Mouse (Mus musculus) urinary bladder, postnatal 10 days (tissue): ENCODE data around the gene Gm47841.

Experiments used
- DNase-seq: peaks from one replicate; pipeline ENCODE4 v3.0.0; 2022; ENCODE audit warnings: low spot score

Gm47841 gene

GRCm38 (mm10) chr15:101047194-101047555 lies at the start of gene Gm47841:
TSS of gene Gm47841 (minus strand) at chr15:101047397.
- DNase-seq = no peak

DNA sequence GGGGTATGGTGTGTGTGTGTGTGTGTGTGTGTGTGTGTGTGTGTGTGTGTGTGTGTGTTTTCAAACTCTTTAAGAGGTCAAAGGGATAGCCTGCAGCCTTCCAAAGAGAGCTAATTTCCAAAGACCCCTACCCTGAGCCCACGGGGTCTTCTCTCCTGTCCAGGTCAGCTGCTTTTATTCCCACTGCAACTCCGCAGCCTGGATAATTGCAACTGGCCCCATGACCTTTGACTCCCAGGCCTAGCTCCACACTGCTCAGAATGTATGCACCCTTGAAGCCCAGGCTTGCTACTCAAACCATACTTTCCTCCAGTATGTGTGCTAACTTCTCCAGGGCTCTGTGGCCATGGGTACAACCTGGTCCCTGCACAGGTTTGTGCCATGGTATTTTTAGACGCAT lies 48.2 kb upstream of the Gm47841 start:
- DNase-seq = no peak

GRCm38 (mm10) chr15:101094979-101095378 lies 47.8 kb upstream of the Gm47841 start:
- no peak for DNase-seq

DNA sequence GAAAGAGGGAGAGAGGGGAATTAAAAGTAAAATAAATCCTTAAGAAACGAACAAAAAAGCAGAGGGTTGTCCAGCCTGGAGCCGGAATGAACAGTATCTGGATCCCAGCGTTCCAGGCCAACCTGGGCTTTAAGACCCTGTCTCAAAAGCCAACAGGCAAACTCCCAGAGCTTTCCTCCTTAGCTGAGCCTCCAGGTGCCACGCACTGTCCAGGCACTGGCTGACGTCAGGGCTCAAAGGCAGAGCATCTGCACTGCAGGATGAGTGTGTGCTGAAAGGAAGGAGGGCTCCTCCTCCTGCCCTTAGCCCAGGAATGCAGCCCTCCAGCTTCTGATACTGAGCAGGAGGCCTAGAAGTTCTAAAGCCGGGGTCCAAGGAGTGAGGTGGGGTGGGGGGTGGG lies 46.8 kb upstream of the Gm47841 start:
- DNase-seq = no peak

DNA sequence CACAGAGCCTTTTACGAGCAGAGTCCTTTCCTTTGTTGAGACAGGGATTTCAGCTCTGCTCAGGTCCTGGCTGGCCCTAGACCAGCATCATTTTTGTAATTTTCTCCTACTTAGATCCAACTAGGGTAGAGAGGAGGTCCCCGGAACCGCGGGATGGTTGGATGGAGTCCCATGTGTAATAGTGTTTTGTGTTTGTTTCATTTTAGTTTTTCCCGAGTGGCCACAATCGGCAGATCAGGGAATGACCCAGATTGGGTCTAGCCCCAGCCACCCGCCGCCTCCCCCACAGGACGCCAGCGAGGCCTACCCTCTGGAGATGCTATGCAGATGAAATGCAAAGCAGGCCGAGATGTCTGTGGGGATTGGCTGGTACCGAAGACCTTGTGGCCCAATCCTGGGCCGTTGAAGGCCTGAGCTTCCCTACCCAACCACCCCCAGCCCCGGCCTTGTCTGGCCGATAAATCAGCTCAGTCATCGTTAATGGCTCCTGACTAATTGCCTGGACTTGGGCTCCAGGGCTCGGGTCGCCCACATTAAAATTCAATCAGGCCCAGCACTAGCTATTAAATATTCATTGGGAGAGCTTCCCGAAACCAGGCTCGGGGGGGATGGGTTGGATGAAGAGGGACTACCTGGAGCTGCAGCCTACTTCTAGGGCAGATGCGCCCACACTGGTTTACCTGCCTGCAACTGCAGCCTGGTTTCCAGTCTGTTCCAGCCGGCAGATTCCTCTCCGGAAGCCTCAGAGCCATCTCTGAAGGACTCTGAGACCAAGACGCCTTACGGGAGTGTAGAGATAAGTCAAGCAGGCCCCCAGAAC lies 45.8 kb upstream of the Gm47841 start:
- no peak for DNase-seq

- no peak for DNase-seq
Measured at GRCm38 (mm10) chr15:101092121-101092828, 45.1 kb upstream of the Gm47841 start.

- no peak for DNase-seq
Measured at GRCm38 (mm10) chr15:101091551-101091950, 44.4 kb upstream of the Gm47841 start.

GRCm38 (mm10) chr15:101088291-101088690 lies 41.1 kb upstream of the Gm47841 start:
- DNase-seq = no peak

DNA sequence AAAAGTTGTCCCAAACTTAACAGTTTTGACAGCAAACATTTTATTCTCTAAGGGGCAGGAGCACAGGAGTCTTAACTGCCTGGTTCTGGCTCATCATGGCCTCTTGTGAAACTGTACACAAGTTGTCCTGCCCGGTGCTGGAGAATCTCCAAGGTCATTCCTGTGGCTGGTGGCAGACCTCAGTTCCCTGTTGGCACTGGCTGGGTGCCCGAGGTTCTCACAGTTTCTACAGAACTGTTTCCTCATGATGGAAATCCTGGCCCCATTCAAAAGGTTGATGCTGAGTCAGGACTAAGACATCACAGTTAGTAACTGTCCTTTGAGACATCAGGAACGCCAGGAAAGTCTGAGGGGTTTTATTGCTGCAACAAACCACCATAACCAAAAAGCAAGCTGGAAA lies 39.8 kb upstream of the Gm47841 start:
- no peak for DNase-seq

- no peak for DNase-seq
Measured at GRCm38 (mm10) chr15:101086451-101086850, 39.3 kb upstream of the Gm47841 start.

DNA sequence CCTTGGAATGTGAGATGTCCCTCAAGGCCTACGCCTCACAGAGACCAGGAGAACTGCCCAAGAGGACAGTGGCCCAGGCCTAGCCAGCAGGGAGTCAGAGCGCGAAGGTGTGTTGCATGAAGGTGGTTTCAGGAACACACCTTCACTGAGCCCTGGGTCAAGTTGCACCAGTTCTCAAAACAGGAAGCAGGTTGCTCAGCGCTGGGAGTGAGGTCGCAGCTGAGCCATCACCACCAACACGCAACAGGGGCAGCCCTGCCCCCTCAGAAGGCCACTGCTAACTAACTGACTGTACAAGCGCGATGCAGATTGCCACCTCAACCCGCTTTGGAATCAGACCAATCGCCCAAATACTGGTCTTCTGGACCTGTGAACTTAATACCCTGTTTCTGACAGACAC lies 37.3 kb upstream of the Gm47841 start:
- DNase-seq = no peak

DNA sequence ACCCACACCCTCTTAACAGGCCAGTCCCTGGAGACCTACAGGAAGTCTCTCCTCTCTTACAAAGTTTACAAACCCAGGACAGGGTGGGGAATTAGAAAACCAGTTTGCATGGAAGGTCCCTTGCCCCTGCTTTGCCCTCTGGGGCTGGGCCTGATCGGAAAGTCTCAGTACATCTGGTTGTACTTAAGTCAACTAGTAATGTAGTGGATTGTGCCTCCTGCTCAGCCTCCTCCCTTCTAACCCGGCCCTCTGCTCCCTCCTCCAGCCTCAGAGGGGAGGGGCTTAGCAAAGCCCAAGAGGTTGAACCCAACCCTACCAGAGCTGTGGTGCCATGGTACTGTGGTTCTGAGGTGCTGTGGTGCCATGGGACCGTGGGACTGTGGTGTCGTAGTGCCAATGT lies 35.0 kb upstream of the Gm47841 start:
- no peak for DNase-seq

DNA sequence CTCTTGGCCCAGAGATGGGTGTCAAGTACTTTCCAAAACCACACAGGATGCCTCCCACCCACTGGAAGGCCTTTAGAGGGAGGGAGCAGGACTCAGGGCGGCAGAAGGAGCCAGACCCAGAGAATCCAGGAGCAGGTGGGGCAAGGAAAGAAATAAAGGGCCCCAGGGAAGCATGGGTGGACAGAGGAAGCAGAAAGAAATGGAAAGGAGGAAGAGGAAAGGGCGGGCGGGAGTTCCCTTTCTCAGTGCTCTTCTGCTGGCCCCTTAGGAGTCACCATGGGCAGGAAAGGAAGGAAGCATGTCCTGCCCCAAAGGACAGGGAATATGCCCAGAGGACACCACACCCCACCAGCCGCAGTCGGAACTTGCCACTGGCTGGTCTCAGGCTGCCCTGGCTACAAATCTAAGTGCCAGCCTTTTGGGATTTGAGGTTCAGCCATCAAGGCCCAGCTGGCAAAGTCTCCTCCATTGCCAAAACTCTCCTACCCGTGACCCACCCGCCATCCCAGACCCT lies 33.9 kb upstream of the Gm47841 start:
- no peak for DNase-seq

DNA sequence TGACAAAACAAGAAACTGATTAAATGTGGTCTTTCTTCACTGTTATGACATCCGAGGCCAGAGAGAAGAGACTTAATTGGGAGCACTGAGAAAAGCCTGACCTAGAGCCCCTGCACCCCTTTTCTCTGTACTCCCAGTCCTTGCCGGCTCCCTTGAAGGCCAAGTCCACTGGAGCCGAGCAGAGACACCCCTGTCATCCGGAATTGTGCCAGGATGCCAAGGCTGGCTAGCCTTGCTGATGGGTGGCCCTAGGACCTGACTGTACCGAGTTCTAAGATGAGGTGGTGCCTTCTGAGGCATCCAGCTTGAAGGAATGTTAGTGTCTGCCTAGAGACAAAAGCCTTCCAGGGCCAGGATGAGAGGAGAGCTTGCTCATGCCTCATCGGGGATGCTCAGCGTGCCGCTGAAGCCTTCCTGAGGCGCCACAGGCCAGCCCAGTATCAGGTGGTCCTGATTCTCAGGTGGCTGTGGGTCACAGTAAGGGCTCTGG lies 32.9 kb upstream of the Gm47841 start:
- no peak for DNase-seq

GRCm38 (mm10) chr15:101078731-101079156 lies 31.5 kb upstream of the Gm47841 start:
- DNase-seq = peak; percentile 45

GRCm38 (mm10) chr15:101077813-101078730 lies 30.9 kb upstream of the Gm47841 start, which contains the start of gene Fignl2:
TSS of gene Fignl2 (minus strand) at chr15:101078567.
- DNase-seq = no peak

GRCm38 (mm10) chr15:101077001-101077812 lies 30.0 kb upstream of the Gm47841 start:
- DNase-seq = no peak

DNA sequence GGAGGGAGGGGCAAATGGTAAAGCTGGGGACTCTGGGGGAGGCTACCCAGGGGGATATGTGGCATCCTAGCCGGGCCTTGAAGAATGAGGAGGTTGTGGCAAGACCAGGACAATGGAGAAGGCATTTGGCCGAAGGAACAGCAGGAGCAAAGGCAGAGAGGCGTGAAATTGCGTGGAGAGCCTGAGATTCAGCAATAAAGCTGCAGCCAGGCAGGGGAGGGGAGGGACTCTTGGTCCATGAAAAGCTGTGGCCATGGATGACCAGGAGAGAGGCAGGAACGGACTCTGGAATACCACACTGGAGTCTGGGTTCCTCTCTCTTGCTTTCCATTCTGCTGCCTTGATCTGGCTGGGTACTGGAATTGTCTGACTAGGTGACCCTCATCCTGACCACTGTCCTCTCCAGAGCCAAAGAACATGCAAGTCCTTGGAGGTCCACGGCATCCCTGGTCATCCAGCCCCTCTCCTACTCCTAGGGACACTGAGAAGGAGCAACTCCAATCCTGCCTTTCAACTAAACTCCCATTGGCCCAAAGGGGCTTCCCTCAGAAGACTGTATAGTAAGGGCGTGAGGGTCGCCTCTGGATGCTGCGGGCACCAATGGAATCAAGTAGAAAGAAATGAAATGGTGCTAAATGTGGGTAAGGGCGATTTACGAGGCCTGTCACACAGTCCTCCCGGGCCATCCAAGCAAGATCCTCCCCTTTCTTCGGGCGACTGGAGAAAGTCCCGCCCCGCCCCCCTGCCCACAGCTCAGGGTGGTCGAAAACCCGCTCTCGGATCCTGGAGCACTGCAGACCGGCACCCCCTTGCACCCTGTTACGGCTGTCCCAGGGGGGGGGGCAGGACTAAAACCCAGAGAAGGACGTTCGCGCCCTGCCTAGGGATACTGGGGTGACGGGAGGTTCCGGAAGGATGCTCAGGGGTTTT lies 29.1 kb upstream of the Gm47841 start:
- no peak for DNase-seq

DNA sequence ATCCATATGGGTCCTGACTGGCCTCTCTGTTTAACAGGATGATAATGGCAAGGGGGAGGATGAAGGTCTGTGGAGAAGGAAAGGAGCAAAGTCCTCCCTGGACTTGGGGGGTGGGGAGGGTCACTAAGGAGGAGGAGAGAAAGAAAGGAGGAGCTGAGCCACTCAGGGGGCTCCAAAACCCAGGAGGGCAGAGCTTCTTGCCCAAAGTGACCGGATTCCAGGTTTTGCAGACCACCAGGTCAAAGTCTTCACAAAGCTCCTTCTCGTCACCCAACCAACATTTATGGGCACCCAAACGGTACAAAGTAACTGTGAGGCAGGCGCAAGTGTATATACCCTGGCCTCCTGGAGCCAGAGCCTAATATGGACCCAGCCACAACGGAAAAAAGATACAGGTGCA lies 28.5 kb upstream of the Gm47841 start:
- no peak for DNase-seq

GRCm38 (mm10) chr15:101075150-101075549 lies 28.0 kb upstream of the Gm47841 start:
- DNase-seq = no peak
